Mouse (Mus musculus) intestine, embryonic 14.5 days (tissue): ENCODE data around the gene Car14. TPM values are rescaled to one million over a fixed set of nuclear protein-coding genes. Genes with fewer than 3 reads are reported as not detected.
"Not testable (repeated sequence)": the region's sequence is repeated elsewhere in the genome, so short reads cannot be mapped to it uniquely, and the experiment has no call there.

Source experiments
- ATAC-seq: fragments of 200-750 bp; cut with Nextera tagmentation; replicated peaks from 2 replicates; pipeline ENCODE4 v1.8.0; 2017; ENCODE audit warnings: low read depth, moderate number of reproducible peaks, moderate TSS enrichment, moderate library complexity; ENCODE audit not compliant: low FRiP score, low TSS enrichment
- DNase-seq: peaks from one replicate; pipeline ENCODE4 v3.0.0-alpha.2; 2018; ENCODE audit warnings: low spot score
- H3K27ac ChIP-seq: fragments of 300-500 bp; sonication (generic); 2 replicates; pipeline ENCODE4 v1.5.1; 2014; ENCODE audit warnings: low read depth, mild to moderate bottlenecking, control low read depth
- H3K27me3 ChIP-seq: fragments of 300-500 bp; sonication (generic); replicated peaks from 2 replicates; pipeline ENCODE4 v1.6.1; 2014; ENCODE audit warnings: low read length, control low read depth; ENCODE audit not compliant: control insufficient read depth, insufficient read depth
- H3K36me3 ChIP-seq: fragments of 300-500 bp; sonication (generic); 2 replicates; pipeline ENCODE4 v1.6.1; 2014; ENCODE audit warnings: low read length, control low read depth; ENCODE audit not compliant: control insufficient read depth, insufficient read depth
- H3K4me1 ChIP-seq: fragments of 300-500 bp; sonication (generic); replicated peaks from 2 replicates; pipeline ENCODE4 v1.6.1; 2014; ENCODE audit warnings: low read length, control low read depth, mixed read lengths; ENCODE audit not compliant: control insufficient read depth, insufficient read depth
- H3K4me2 ChIP-seq: fragments of 300-500 bp; sonication (generic); 2 replicates; pipeline ENCODE4 v1.6.1; 2014; ENCODE audit warnings: low read length
- H3K4me3 ChIP-seq: fragments of 300-500 bp; sonication (generic); 2 replicates; pipeline ENCODE4 v1.5.1; 2014; ENCODE audit warnings: low read depth, low read length, control low read depth, mixed read lengths
- H3K9ac ChIP-seq: fragments of 300-500 bp; sonication (generic); 2 replicates; pipeline ENCODE4 v1.6.1; 2014; ENCODE audit warnings: mild to moderate bottlenecking, low read length
- H3K9me3 ChIP-seq: fragments of 300-500 bp; sonication (generic); 2 replicates; pipeline ENCODE4 v1.6.1; 2016; ENCODE audit warnings: low read length, control low read depth; ENCODE audit not compliant: control insufficient read depth
- WGBS: fragments of 180-500 bp; shearing (Covaris S2); extraction: QIAGEN DNeasy Blood & Tissue Kit; methylation state at CpG from one replicate; pipeline ENCODE4 v1.1.7; 2014; 5-methylcytosine and 5-hydroxymethylcytosine counted together
- polyA plus RNA-seq: library from polyadenylated mRNA; unstranded; fragments of >200 nt; fragmentation: Nextera tagmentation; extraction: Ambion mirVana; gene quantifications from 2 replicates; pipeline ENCODE4 v1.2.1, GENCODE M21; 2014

Car14 gene
- polyA plus RNA-seq, 1 experiment from 2014 or later: 4.3 TPM

- no peak for DNase-seq
- peaks cover 22% of the 10 kb centered on the region for H3K4me1 ChIP-seq
- ATAC-seq: no peak
- 65% methylated on average over 9 of the region's 9 CpGs for WGBS
- no peak overlapping the region for H3K27ac ChIP-seq
- no peaks in the 10 kb centered on the region for H3K27me3 ChIP-seq
- H3K4me2 ChIP-seq: no peak overlapping the region
- no peak overlapping the region for H3K4me3 ChIP-seq
- H3K36me3 ChIP-seq: peaks cover 10% of the 10 kb centered on the region; the same call in 1 of the 2 replicates
- H3K9me3 ChIP-seq: no peaks in the 10 kb centered on the region
- H3K9ac ChIP-seq: no peak overlapping the region
Measured at GRCm38 (mm10) chr3:95901616-95902372, 2.7 kb downstream of the Car14 start.

- H3K9ac ChIP-seq: no peak overlapping the region
- 74% methylated on average over 13 of the region's 13 CpGs for WGBS
- DNase-seq: no peak
Measured at GRCm38 (mm10) chr3:95899800-95900524, 4.5 kb downstream of the Car14 start.

GRCm38 (mm10) chr3:95895501-95895900 is 9.0 kb downstream of the Car14 start:
- H3K4me2 ChIP-seq: 0 out of 2 replicates have a peak overlapping the region, but pooled peaks have one; percentile 77
- WGBS: 88% methylated on average over 7 of the region's 7 CpGs
- DNase-seq, H3K27me3 ChIP-seq, ATAC-seq, H3K4me3 ChIP-seq, H3K9me3 ChIP-seq, H3K27ac ChIP-seq, H3K9ac ChIP-seq: not testable (repeated sequence)
- H3K36me3 ChIP-seq: peaks cover 10% of the 10 kb centered on the region; the same call in 1 of the 2 replicates
- H3K4me1 ChIP-seq: peaks cover 24% of the 10 kb centered on the region

More at GRCm38 (mm10) chr3:95899800-95900524, 4.5 kb downstream of the Car14 start:
- Histone ChIP-seq H3K27me3 (no peaks in the 10 kb centered on the region), H3K4me2 (no peak overlapping the region), H3K4me1 (peaks cover 16% of the 10 kb centered on the region), H3K9me3 (no peaks in the 10 kb centered on the region), H3K27ac (no peak overlapping the region), H3K4me3 (no peak overlapping the region), H3K36me3 (peaks cover 10% of the 10 kb centered on the region; the same call in 1 of the 2 replicates)
- no peak for ATAC-seq

- peak overlapping the region; percentile 77 for H3K4me2 ChIP-seq
- H3K4me3 ChIP-seq: peak overlapping the region; percentile 61
- H3K9ac ChIP-seq: peak overlapping the region; percentile 72
- H3K9me3 ChIP-seq: no peaks in the 10 kb centered on the region
- peaks cover 26% of the 10 kb centered on the region for H3K4me1 ChIP-seq
- peak overlapping the region; percentile 71 for H3K27ac ChIP-seq
- H3K36me3 ChIP-seq: peaks cover 10% of the 10 kb centered on the region; the same call in 1 of the 2 replicates
- ATAC-seq: peak; percentile 24
- peak; percentile 63 for DNase-seq
- no peaks in the 10 kb centered on the region for H3K27me3 ChIP-seq
- WGBS: 4% methylated on average over 16 of the region's 16 CpGs
Measured at GRCm38 (mm10) chr3:95894317-95895160, 10.0 kb downstream of the Car14 start.

- ATAC-seq: peak; percentile 96
- H3K9me3 ChIP-seq, H3K27me3 ChIP-seq: not testable (repeated sequence)
- Histone ChIP-seq H3K27ac (peak within 1 kb of the TSS; percentile 84), H3K4me1 (peaks cover 26% of the 10 kb centered on the region), H3K4me2 (peak within 1 kb of the TSS; percentile 77), H3K4me3 (peak within 1 kb of the TSS; percentile 61), H3K36me3 (peaks cover 10% of the 10 kb centered on the region; the same call in 1 of the 2 replicates), H3K9ac (peak within 1 kb of the TSS; percentile 72)
- 0% methylated on average over 19 of the region's 43 CpGs for WGBS
- peak; percentile 91 for DNase-seq
Measured at GRCm38 (mm10) chr3:95893606-95894316, 10.7 kb downstream of the Car14 start, which contains the start of gene Aph1a. Aph1a (plus strand) TSS chr3:95893969.

- WGBS: 10% methylated on average over 7 of the region's 7 CpGs
- H3K27ac ChIP-seq: peak overlapping the region; percentile 84
- H3K27me3 ChIP-seq: no peaks in the 10 kb centered on the region
- no peaks in the 10 kb centered on the region for H3K9me3 ChIP-seq
- H3K36me3 ChIP-seq: peaks cover 9% of the 10 kb centered on the region; the same call in 1 of the 2 replicates
- H3K9ac ChIP-seq: peak overlapping the region; percentile 36; the same call in 1 of the 2 replicates
- peak overlapping the region; percentile 63 for H3K4me2 ChIP-seq
- H3K4me3 ChIP-seq: peak overlapping the region; percentile 61
- DNase-seq (no peak), ATAC-seq (no peak)
- peaks cover 26% of the 10 kb centered on the region for H3K4me1 ChIP-seq
Measured at GRCm38 (mm10) chr3:95893126-95893525, 11.4 kb downstream of the Car14 start.

GRCm38 (mm10) chr3:95892066-95893052 is 12.1 kb downstream of the Car14 start:
- no peaks in the 10 kb centered on the region for H3K9me3 ChIP-seq
- H3K27ac ChIP-seq: peak overlapping the region; percentile 84
- peak overlapping the region; percentile 35 for H3K4me3 ChIP-seq
- 0 out of 2 replicates have a peak overlapping the region, but pooled peaks have one; percentile 11 for H3K9ac ChIP-seq
- peaks cover 26% of the 10 kb centered on the region for H3K4me1 ChIP-seq
- no peak for DNase-seq
- ATAC-seq: no peak
- no peaks in the 10 kb centered on the region for H3K27me3 ChIP-seq
- peak overlapping the region; percentile 54 for H3K4me2 ChIP-seq
- WGBS: 36% methylated on average over 11 of the region's 11 CpGs
- H3K36me3 ChIP-seq: 0 out of 2 replicates have a peak, but pooled peaks cover 7% of the 10 kb centered on the region
